In genomic region chr12:88336662-88337413, GRCm38 (mm10) we compare ENCODE assay signal across 23 mouse cellular contexts. TPM values are rescaled to one million over a fixed set of nuclear protein-coding genes. Genes with fewer than 3 reads are reported as not detected.
DNase-seq lines count a peak whose midpoint lies in the region; ATAC-seq and TF ChIP-seq lines count a peak whose summit lies in the region.
"Not testable (repeated sequence)": the region's sequence is repeated elsewhere in the genome, so short reads cannot be mapped to it uniquely, and the experiment has no call there.
"Had no signal": no experiment of that assay in that cellular context is flagged by ENCODE, and none has a peak within 500 bp of the region (broad histone marks: within the 10 kb centered on the region; RNA-seq: fewer than 3 reads in every experiment).

No protein-coding gene starts in this region.

- H3K4me1 ChIP-seq in G1E (ENCODE audit: insufficient read depth, low read depth, low read length), result peaks cover 26% of the 10 kb centered on the region
- not testable (repeated sequence) for H3K4me1 ChIP-seq in liver, embryonic 11.5 days (replicated peaks; ENCODE audit: control insufficient read depth, insufficient read depth, low read length); liver, embryonic 13.5 days (replicated peaks); liver, embryonic 15.5 days (replicated peaks)

- H3K4me2 ChIP-seq in liver, embryonic 11.5 days; liver, embryonic 13.5 days; liver, embryonic 15.5 days: not testable (repeated sequence)

- DNase-seq in G1E (ENCODE audit: low spot score) (peak; percentile 11), MEL-GATA-1-ER (ENCODE audit: extremely low read depth, low read depth) (peak; percentile 60)
- not testable (repeated sequence) for DNase-seq in liver, embryonic 11.5 days (ENCODE audit: low spot score)
- DNase-seq in liver, embryonic 13.5 days, result peak; percentile 1

- TF ChIP-seq CTCF in G1E (IDR thresholded peaks at IDR 0.05; ENCODE audit: low read depth, low read length), result not testable (repeated sequence)

- H3K4me3 ChIP-seq in G1E (ENCODE audit: low read depth, low read length); liver, embryonic 11.5 days (ENCODE audit: low read depth, low read length); liver, embryonic 13.5 days (replicated peaks); liver, embryonic 15.5 days (replicated peaks): not testable (repeated sequence)

- not testable (repeated sequence) for H3K36me3 ChIP-seq in G1E (replicated peaks); liver, embryonic 11.5 days (ENCODE audit: control insufficient read depth, insufficient read depth, low read length); liver, embryonic 13.5 days; liver, embryonic 15.5 days (replicated peaks)

- WGBS in liver, embryonic 11.5 days, result 43% methylated on average over 4 of the region's 4 CpGs
- WGBS in liver, embryonic 13.5 days (ENCODE audit: insufficient replicate concordance), result 20% methylated on average over 4 of the region's 4 CpGs
- 23% methylated on average over 4 of the region's 4 CpGs for WGBS in liver, embryonic 15.5 days (ENCODE audit: insufficient replicate concordance)

- H3K9ac ChIP-seq in liver, embryonic 11.5 days (ENCODE audit: low read depth, low read length); liver, embryonic 13.5 days; liver, embryonic 15.5 days: not testable (repeated sequence)

- peaks cover 10% of the 10 kb centered on the region for H3K9me3 ChIP-seq in G1E (replicated peaks)
- H3K9me3 ChIP-seq in liver, embryonic 11.5 days (ENCODE audit: control insufficient read depth, low read length); liver, embryonic 13.5 days (replicated peaks); liver, embryonic 15.5 days (replicated peaks): not testable (repeated sequence)

- H3K27ac ChIP-seq in liver, embryonic 11.5 days (ENCODE audit: low read depth, low read length); liver, embryonic 13.5 days; liver, embryonic 15.5 days (replicated peaks): not testable (repeated sequence)

- ATAC-seq in G1E (ENCODE audit: extremely low read depth, insufficient number of reproducible peaks, low FRiP score, poor library complexity, severe bottlenecking), result peak; percentile 71
- ATAC-seq in granulocyte monocyte progenitor cell, adult 5-6 weeks (replicated peaks; ENCODE audit: poor library complexity, severe bottlenecking), result peak; percentile 59
- ATAC-seq in liver, embryonic 11.5 days (replicated peaks; ENCODE audit: low FRiP score), result peak; percentile 88
- peak; percentile 82 for ATAC-seq in liver, embryonic 13.5 days (ENCODE audit: low read depth)
- ATAC-seq in liver, embryonic 15.5 days (ENCODE audit: insufficient read depth), result peak; percentile 49; the same call in 1 of the 2 replicates
- ATAC-seq in megakaryocyte, adult 5-6 weeks (ENCODE audit: poor library complexity, severe bottlenecking), result peak; percentile 27; the same call in 1 of the 2 replicates
- ATAC-seq in megakaryocyte-erythroid progenitor cell, adult 5-6 weeks (replicated peaks; ENCODE audit: low FRiP score, low TSS enrichment, poor library complexity, severe bottlenecking), result peak; percentile 80

- H3K27me3 ChIP-seq in G1E (ENCODE audit: insufficient read depth, low read length); liver, embryonic 11.5 days (replicated peaks; ENCODE audit: control insufficient read depth, insufficient read depth, low read length); liver, embryonic 13.5 days; liver, embryonic 15.5 days: not testable (repeated sequence)

RNA-seq across cellular contexts. Expression of gene Gm5039, which starts 13.0 kb away (rescaled TPM):
- total RNA-seq in G1E (2014; fragmentation: Nextera tagmentation) (0.39 and 1.4 TPM in 2 replicates), G1E (2017) (0.12 and 0.16 TPM in 2 replicates)
- 0.25 TPM in 1 of 2 replicates, not detected in the other for polyA plus RNA-seq in G1E (2012)
- not detected in 2 replicates for total RNA-seq in granulocyte monocyte progenitor cell, adult 5-6 weeks (2014; fragmentation: Nextera tagmentation)
- total RNA-seq in granulocyte monocyte progenitor cell, adult 5-6 weeks (2017), result not detected in 2 replicates
- not detected in 2 replicates for polyA plus RNA-seq in liver, embryonic 11.5 days (2014; fragmentation: Nextera tagmentation; extraction: Ambion mirVana)
- not detected in 2 replicates for polyA plus RNA-seq in liver, embryonic 13.5 days (2015; fragmentation: Nextera tagmentation; extraction: Ambion mirVana)
- not detected in 2 replicates for polyA plus RNA-seq in liver, embryonic 15.5 days (2015; fragmentation: Nextera tagmentation; extraction: Ambion mirVana)
- not detected in 2 replicates for total RNA-seq in megakaryocyte, adult 5-6 weeks (2015)
- not detected in 2 replicates for total RNA-seq in megakaryocyte, adult 5-6 weeks (2017)
- not detected in 2 replicates for total RNA-seq in megakaryocyte-erythroid progenitor cell, adult 5-6 weeks (2014; fragmentation: Nextera tagmentation)
- total RNA-seq in megakaryocyte-erythroid progenitor cell, adult 5-6 weeks (2017), result not detected in 2 replicates
- total RNA-seq: adrenal gland, adult 2 months; adrenal gland, postnatal 10 days; adrenal gland, postnatal 25 days; adrenal gland, postnatal 4 days; CH12.LX; forebrain, postnatal 0 days had no signal
- polyA plus RNA-seq: adrenal gland, adult 2 months; brain, embryonic 14.5 days; CD4-positive, CD25-positive, alpha-beta regulatory T cell, adult 4 months; cortical plate, adult 2 months; embryonic facial prominence, embryonic 10.5 days; embryonic facial prominence, embryonic 12.5 days; embryonic facial prominence, embryonic 14.5 days; forebrain, embryonic 11.5 days; forebrain, embryonic 13.5 days; forebrain, embryonic 15.5 days; forebrain, postnatal 0 days had no signal

RNA-seq across cellular contexts. Expression of gene Adck1, which starts 23.5 kb away (rescaled TPM):
- 9.2 and 10.9 TPM in 2 replicates for total RNA-seq in G1E (2014; fragmentation: Nextera tagmentation)
- total RNA-seq in G1E (2017), result 28.4 and 30.4 TPM in 2 replicates
- polyA plus RNA-seq in G1E (2012), result 8.1 and 10.4 TPM in 2 replicates
- 13.8 and 17.2 TPM in 2 replicates for total RNA-seq in granulocyte monocyte progenitor cell, adult 5-6 weeks (2014; fragmentation: Nextera tagmentation)
- total RNA-seq in granulocyte monocyte progenitor cell, adult 5-6 weeks (2017), result 20.3 and 29.4 TPM in 2 replicates
- polyA plus RNA-seq in liver, embryonic 11.5 days (2014; fragmentation: Nextera tagmentation; extraction: Ambion mirVana), result 18.4 and 18.7 TPM in 2 replicates
- 9.5 and 10.1 TPM in 2 replicates for polyA plus RNA-seq in liver, embryonic 13.5 days (2015; fragmentation: Nextera tagmentation; extraction: Ambion mirVana)
- 6.8 TPM in 2 replicates for polyA plus RNA-seq in liver, embryonic 15.5 days (2015; fragmentation: Nextera tagmentation; extraction: Ambion mirVana)
- 5.1 and 6.8 TPM in 2 replicates for total RNA-seq in megakaryocyte, adult 5-6 weeks (2015)
- 9.0 and 13.2 TPM in 2 replicates for total RNA-seq in megakaryocyte, adult 5-6 weeks (2017)
- total RNA-seq in megakaryocyte-erythroid progenitor cell, adult 5-6 weeks (2014; fragmentation: Nextera tagmentation), result 6.7 and 11.7 TPM in 2 replicates
- 13.6 and 17.8 TPM in 2 replicates for total RNA-seq in megakaryocyte-erythroid progenitor cell, adult 5-6 weeks (2017)

Comparison
In these comparisons a context has a peak if more than half of its experiments do, and no peak if none do; other contexts are left out.
1. ATAC-seq: peak in every context shown above with its lines; median percentile 88 in liver, embryonic 11.5 days; 82 in liver, embryonic 13.5 days; 80 in megakaryocyte-erythroid progenitor cell, adult 5-6 weeks; 71 in G1E; 59 in granulocyte monocyte progenitor cell, adult 5-6 weeks; 49 in liver, embryonic 15.5 days; 27 in megakaryocyte, adult 5-6 weeks.